Mouse (Mus musculus): ENCODE data around the gene Vmn2r71. TPM values are rescaled to one million over a fixed set of nuclear protein-coding genes. Genes with fewer than 3 reads are reported as not detected.

Vmn2r71 gene
- not detected for polyA plus RNA-seq (2014; fragmentation: Illumina TruSeq; extraction: RNeasy Lipid Tissue Mini Kit (QIAGEN cat#74804))

DNA sequence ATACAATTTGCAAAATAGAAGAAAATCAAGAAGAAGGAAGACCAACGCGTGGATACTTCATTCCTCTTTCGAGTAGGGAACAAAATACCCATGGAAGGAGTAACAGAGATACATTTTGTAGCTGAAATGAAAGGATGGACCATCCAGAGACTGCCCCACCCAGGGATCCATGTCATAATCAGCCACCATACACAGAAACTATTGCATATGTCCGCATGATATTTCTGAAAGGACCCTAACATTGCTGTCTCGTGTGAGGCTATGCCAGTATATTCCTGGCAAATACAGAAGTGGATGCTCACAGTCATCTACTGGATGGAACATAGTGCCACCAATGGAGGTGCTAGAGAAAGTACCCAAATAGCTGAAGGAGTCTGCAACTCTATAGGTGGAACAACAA is at the start of gene Vmn2r71:
TSS of gene Vmn2r71 (plus strand) at position 301 of the 400 bp plus-strand sequence.

DNA sequence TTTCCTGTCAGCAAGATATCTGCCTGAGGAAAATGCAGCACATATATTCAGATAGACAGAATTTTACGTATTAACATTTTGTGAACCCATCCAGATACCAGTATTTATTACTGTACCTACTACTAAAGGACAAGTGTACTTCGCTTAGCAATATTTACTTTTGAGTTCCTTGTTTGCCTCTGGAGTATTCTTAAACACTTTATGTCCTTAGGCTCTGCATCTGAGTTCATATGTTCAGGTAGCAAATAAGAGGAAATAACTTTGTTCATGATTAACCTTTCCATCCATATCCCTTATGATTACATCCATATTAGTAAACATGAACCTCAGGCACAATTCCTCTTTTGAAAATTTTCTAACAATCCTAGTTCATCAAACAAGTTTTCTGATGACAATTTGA is 6.2 kb downstream of the Vmn2r71 start, which contains the start of gene Vmn2r70:
TSS of gene Vmn2r70 (minus strand) at position 101 of the 400 bp plus-strand sequence.

Other genes starting within 250 kb of the Vmn2r71 start
- not detected for gene Vmn2r69, start 147.2 kb upstream of the Vmn2r71 start, polyA plus RNA-seq (2014; fragmentation: Illumina TruSeq; extraction: RNeasy Lipid Tissue Mini Kit (QIAGEN cat#74804))
- gene Vmn2r70, start 6.1 kb downstream of the Vmn2r71 start, polyA plus RNA-seq (2014; fragmentation: Illumina TruSeq; extraction: RNeasy Lipid Tissue Mini Kit (QIAGEN cat#74804)): not detected
- gene Vmn2r72, start 192.0 kb downstream of the Vmn2r71 start, polyA plus RNA-seq (2014; fragmentation: Illumina TruSeq; extraction: RNeasy Lipid Tissue Mini Kit (QIAGEN cat#74804)): not detected

All from ovary, adult 10 weeks (tissue).